Mouse (Mus musculus): ENCODE results near the gene 9930104L06Rik. TPM values are rescaled to one million over a fixed set of nuclear protein-coding genes. Genes with fewer than 3 reads are reported as not detected.
"Not testable (repeated sequence)": the region's sequence is repeated elsewhere in the genome, so short reads cannot be mapped to it uniquely, and the experiment has no call there.

Gene 9930104L06Rik
- polyA plus RNA-seq, 1 experiment from 2014 or later = 6.0 TPM

GRCm38 (mm10) chr4:124905417-124905816 is 31.4 kb upstream of the 9930104L06Rik start:
- no peaks in the 10 kb centered on the region for H3K27me3 ChIP-seq (ENCODE audit: control insufficient read depth, insufficient read depth, low read length)
- H3K27ac ChIP-seq (ENCODE audit: low read length) = no peak overlapping the region
- H3K4me2 ChIP-seq (replicated peaks; ENCODE audit: low read depth, low read length) = no peak overlapping the region
- WGBS = 61% methylated on average over 4 of the region's 4 CpGs
- peaks cover 11% of the 10 kb centered on the region for H3K4me1 ChIP-seq (ENCODE audit: control insufficient read depth, insufficient read depth, low read length)
- no peak overlapping the region for H3K4me3 ChIP-seq (ENCODE audit: low read depth, low read length)
- no peak overlapping the region for H3K9ac ChIP-seq (replicated peaks; ENCODE audit: low read depth, low read length)
- no peaks in the 10 kb centered on the region for H3K36me3 ChIP-seq (ENCODE audit: control insufficient read depth, insufficient read depth, low read length)
- no peak for ATAC-seq (ENCODE audit: insufficient number of reproducible peaks, insufficient read depth, low FRiP score, low read depth)
- H3K9me3 ChIP-seq (ENCODE audit: control insufficient read depth, low read depth, low read length) = no peaks in the 10 kb centered on the region

GRCm38 (mm10) chr4:124905971-124906822 is 30.7 kb upstream of the 9930104L06Rik start:
- no peak overlapping the region for H3K27ac ChIP-seq (ENCODE audit: low read length)
- H3K27me3 ChIP-seq (ENCODE audit: control insufficient read depth, insufficient read depth, low read length) = no peaks in the 10 kb centered on the region
- WGBS = 7% methylated on average over 21 of the region's 21 CpGs
- peaks cover 11% of the 10 kb centered on the region for H3K4me1 ChIP-seq (ENCODE audit: control insufficient read depth, insufficient read depth, low read length)
- H3K4me3 ChIP-seq (ENCODE audit: low read depth, low read length) = peak overlapping the region; percentile 17; the same call in 1 of the 2 replicates
- H3K9ac ChIP-seq (replicated peaks; ENCODE audit: low read depth, low read length) = peak overlapping the region; percentile 6; the same call in 1 of the 2 replicates
- peak; percentile 75; the same call in 1 of the 2 replicates for ATAC-seq (ENCODE audit: insufficient number of reproducible peaks, insufficient read depth, low FRiP score, low read depth)
- no peaks in the 10 kb centered on the region for H3K9me3 ChIP-seq (ENCODE audit: control insufficient read depth, low read depth, low read length)
- H3K4me2 ChIP-seq (replicated peaks; ENCODE audit: low read depth, low read length) = peak overlapping the region; percentile 40
- no peaks in the 10 kb centered on the region for H3K36me3 ChIP-seq (ENCODE audit: control insufficient read depth, insufficient read depth, low read length)

GRCm38 (mm10) chr4:124928102-124928501 is 8.7 kb upstream of the 9930104L06Rik start:
- Histone ChIP-seq H3K4me2 (replicated peaks; ENCODE audit: low read depth, low read length) (no peak overlapping the region), H3K27ac (ENCODE audit: low read length) (no peak overlapping the region), H3K4me3 (ENCODE audit: low read depth, low read length) (no peak overlapping the region), H3K4me1 (ENCODE audit: control insufficient read depth, insufficient read depth, low read length) (no peaks in the 10 kb centered on the region), H3K27me3 (ENCODE audit: control insufficient read depth, insufficient read depth, low read length) (no peaks in the 10 kb centered on the region), H3K9ac (replicated peaks; ENCODE audit: low read depth, low read length) (no peak overlapping the region), H3K9me3 (ENCODE audit: control insufficient read depth, low read depth, low read length) (no peaks in the 10 kb centered on the region), H3K36me3 (ENCODE audit: control insufficient read depth, insufficient read depth, low read length) (peaks cover 61% of the 10 kb centered on the region)
- WGBS = 91% methylated on average over 5 of the region's 5 CpGs
- ATAC-seq (ENCODE audit: insufficient number of reproducible peaks, insufficient read depth, low FRiP score, low read depth) = no peak

- not testable (repeated sequence) for H3K4me2 ChIP-seq (replicated peaks; ENCODE audit: low read depth, low read length); H3K27me3 ChIP-seq (ENCODE audit: control insufficient read depth, insufficient read depth, low read length); H3K9me3 ChIP-seq (ENCODE audit: control insufficient read depth, low read depth, low read length); H3K9ac ChIP-seq (replicated peaks; ENCODE audit: low read depth, low read length); ATAC-seq (ENCODE audit: insufficient number of reproducible peaks, insufficient read depth, low FRiP score, low read depth); H3K4me3 ChIP-seq (ENCODE audit: low read depth, low read length); H3K27ac ChIP-seq (ENCODE audit: low read length)
- 93% methylated on average over 4 of the region's 4 CpGs for WGBS
- Histone ChIP-seq H3K36me3 (ENCODE audit: control insufficient read depth, insufficient read depth, low read length) (peaks cover 25% of the 10 kb centered on the region), H3K4me1 (ENCODE audit: control insufficient read depth, insufficient read depth, low read length) (peaks cover 14% of the 10 kb centered on the region)
Observed at GRCm38 (mm10) chr4:124939211-124939610, 2.4 kb downstream of the 9930104L06Rik start, which contains the start of gene Cdca8. Gene Cdca8 (minus strand): TSS chr4:124939311.

GRCm38 (mm10) chr4:124943022-124943421 is 6.2 kb downstream of the 9930104L06Rik start:
- ATAC-seq (ENCODE audit: insufficient number of reproducible peaks, insufficient read depth, low FRiP score, low read depth) = no peak

GRCm38 (mm10) chr4:124943781-124944180 is 6.9 kb downstream of the 9930104L06Rik start:
- Histone ChIP-seq H3K4me1 (ENCODE audit: control insufficient read depth, insufficient read depth, low read length) (no peaks in the 10 kb centered on the region), H3K9me3 (ENCODE audit: control insufficient read depth, low read depth, low read length) (no peaks in the 10 kb centered on the region), H3K4me3 (ENCODE audit: low read depth, low read length) (no peak overlapping the region), H3K9ac (replicated peaks; ENCODE audit: low read depth, low read length) (no peak overlapping the region), H3K4me2 (replicated peaks; ENCODE audit: low read depth, low read length) (no peak overlapping the region), H3K36me3 (ENCODE audit: control insufficient read depth, insufficient read depth, low read length) (peaks cover 23% of the 10 kb centered on the region), H3K27me3 (ENCODE audit: control insufficient read depth, insufficient read depth, low read length) (no peaks in the 10 kb centered on the region), H3K27ac (ENCODE audit: low read length) (no peak overlapping the region)
- WGBS = 85% methylated on average over 5 of the region's 5 CpGs
- ATAC-seq (ENCODE audit: insufficient number of reproducible peaks, insufficient read depth, low FRiP score, low read depth) = no peak

More at GRCm38 (mm10) chr4:124943022-124943421, 6.2 kb downstream of the 9930104L06Rik start:
- no peak overlapping the region for H3K9ac ChIP-seq (replicated peaks; ENCODE audit: low read depth, low read length)
- no peaks in the 10 kb centered on the region for H3K4me1 ChIP-seq (ENCODE audit: control insufficient read depth, insufficient read depth, low read length)
- H3K27ac ChIP-seq (ENCODE audit: low read length) = no peak overlapping the region
- H3K36me3 ChIP-seq (ENCODE audit: control insufficient read depth, insufficient read depth, low read length) = peaks cover 25% of the 10 kb centered on the region
- no peaks in the 10 kb centered on the region for H3K27me3 ChIP-seq (ENCODE audit: control insufficient read depth, insufficient read depth, low read length)
- WGBS = 5% methylated on average over 4 of the region's 4 CpGs
- no peak overlapping the region for H3K4me3 ChIP-seq (ENCODE audit: low read depth, low read length)
- H3K4me2 ChIP-seq (replicated peaks; ENCODE audit: low read depth, low read length) = no peak overlapping the region
- no peaks in the 10 kb centered on the region for H3K9me3 ChIP-seq (ENCODE audit: control insufficient read depth, low read depth, low read length)

GRCm38 (mm10) chr4:124944961-124945360 is 8.1 kb downstream of the 9930104L06Rik start:
- H3K36me3 ChIP-seq (ENCODE audit: control insufficient read depth, insufficient read depth, low read length) = peaks cover 15% of the 10 kb centered on the region
- no peaks in the 10 kb centered on the region for H3K27me3 ChIP-seq (ENCODE audit: control insufficient read depth, insufficient read depth, low read length)
- no peak overlapping the region for H3K4me3 ChIP-seq (ENCODE audit: low read depth, low read length)
- H3K4me2 ChIP-seq (replicated peaks; ENCODE audit: low read depth, low read length) = no peak overlapping the region
- no peak overlapping the region for H3K9ac ChIP-seq (replicated peaks; ENCODE audit: low read depth, low read length)
- no peak for ATAC-seq (ENCODE audit: insufficient number of reproducible peaks, insufficient read depth, low FRiP score, low read depth)
- H3K9me3 ChIP-seq (ENCODE audit: control insufficient read depth, low read depth, low read length) = no peaks in the 10 kb centered on the region
- H3K27ac ChIP-seq (ENCODE audit: low read length) = no peak overlapping the region
- WGBS = 59% methylated on average over 2 of the region's 2 CpGs
- H3K4me1 ChIP-seq (ENCODE audit: control insufficient read depth, insufficient read depth, low read length) = 0 out of 2 replicates have a peak, but pooled peaks cover 2% of the 10 kb centered on the region

- no peak overlapping the region for H3K9ac ChIP-seq (replicated peaks; ENCODE audit: low read depth, low read length)
Observed at GRCm38 (mm10) chr4:124949488-124949887, 12.6 kb downstream of the 9930104L06Rik start.

More at GRCm38 (mm10) chr4:124949488-124949887, 12.6 kb downstream of the 9930104L06Rik start:
- no peak overlapping the region for H3K4me2 ChIP-seq (replicated peaks; ENCODE audit: low read depth, low read length)
- H3K9me3 ChIP-seq (ENCODE audit: control insufficient read depth, low read depth, low read length) = no peaks in the 10 kb centered on the region
- H3K27me3 ChIP-seq (ENCODE audit: control insufficient read depth, insufficient read depth, low read length) = no peaks in the 10 kb centered on the region
- H3K36me3 ChIP-seq (ENCODE audit: control insufficient read depth, insufficient read depth, low read length) = no peaks in the 10 kb centered on the region
- ATAC-seq (ENCODE audit: insufficient number of reproducible peaks, insufficient read depth, low FRiP score, low read depth) = no peak
- no peak overlapping the region for H3K4me3 ChIP-seq (ENCODE audit: low read depth, low read length)
- WGBS = 74% methylated on average over 3 of the region's 3 CpGs
- H3K4me1 ChIP-seq (ENCODE audit: control insufficient read depth, insufficient read depth, low read length) = 0 out of 2 replicates have a peak, but pooled peaks cover 2% of the 10 kb centered on the region
- no peak overlapping the region for H3K27ac ChIP-seq (ENCODE audit: low read length)

All from stomach, embryonic 14.5 days (tissue).